Mouse (Mus musculus) E14TG2a.4 (cell line): ENCODE measurements around the gene Olfr218.

ENCODE experiments used
- H3K27me3 ChIP-seq: 2 replicates; pipeline ENCODE4 v1.6.1; 2014; ENCODE audit warnings: low read length, control low read depth; ENCODE audit not compliant: insufficient read depth
- H3K36me3 ChIP-seq: 2 replicates; pipeline ENCODE4 v1.6.1; 2014; ENCODE audit warnings: low read length, control low read depth; ENCODE audit not compliant: insufficient read depth
- H3K4me1 ChIP-seq: replicated peaks from 2 replicates; pipeline ENCODE4 v1.6.1; 2014; ENCODE audit warnings: low read depth, low read length, control low read depth
- H3K4me3 ChIP-seq: replicated peaks from 2 replicates; pipeline ENCODE4 v1.5.1; 2014; ENCODE audit warnings: mild to moderate bottlenecking, low read length
- H3K9me3 ChIP-seq: 2 replicates; pipeline ENCODE4 v1.6.1; 2014; ENCODE audit warnings: low read length, control low read depth
- CTCF ChIP-seq: conservative IDR thresholded peaks from 2 replicates; pipeline ENCODE4 v1.5.1; 2014; ENCODE audit warnings: low read length
- NANOG ChIP-seq: IDR thresholded peaks from 2 replicates; pipeline ENCODE4 v1.6.1; 2014; ENCODE audit warnings: borderline replicate concordance, low read length, mixed read lengths
- POU5F1 ChIP-seq: IDR thresholded peaks from 2 replicates; pipeline ENCODE4 v1.6.1; 2014; ENCODE audit warnings: low read length, borderline replicate concordance

Gene Olfr218

GRCm38 (mm10) chr1:173249888-173250287 lies 52.3 kb downstream of the Olfr218 start:
- H3K4me1 ChIP-seq = no peaks in the 10 kb centered on the region
- H3K4me3 ChIP-seq = no peak overlapping the region
- no peak for TF ChIP-seq POU5F1
- TF ChIP-seq CTCF = no peak
- TF ChIP-seq NANOG = no peak

More at GRCm38 (mm10) chr1:173249888-173250287, 52.3 kb downstream of the Olfr218 start:
- H3K36me3 ChIP-seq = no peaks in the 10 kb centered on the region
- 0 out of 2 replicates have a peak, but pooled peaks cover 3% of the 10 kb centered on the region for H3K9me3 ChIP-seq
- H3K27me3 ChIP-seq = no peaks in the 10 kb centered on the region
